Comparison of ENCODE assay signal across 19 mouse cellular contexts in the genomic region with DNA sequence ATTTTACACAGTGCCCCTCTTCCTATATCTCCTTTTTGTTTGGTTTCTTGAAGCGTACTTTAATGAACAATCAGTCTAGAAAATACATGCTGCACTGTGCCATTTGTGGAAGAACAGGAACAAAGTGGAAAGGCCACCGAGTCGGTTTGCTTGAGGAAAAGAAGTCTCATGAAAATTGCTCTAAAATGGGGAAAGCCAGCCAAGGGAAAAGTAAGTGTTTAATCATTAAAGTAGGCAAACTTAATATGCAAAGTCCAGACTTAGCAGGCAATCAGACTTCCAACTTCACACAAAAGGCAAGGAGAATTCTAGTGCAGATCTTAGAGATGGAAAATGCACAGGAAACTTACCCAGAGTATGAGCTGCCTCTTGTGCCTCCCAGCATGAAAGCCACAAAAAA.
"Had no signal": no experiment of that assay in that cellular context is flagged by ENCODE, and none has a peak within 500 bp of the region (broad histone marks: within the 10 kb centered on the region; RNA-seq: fewer than 3 reads in every experiment).

No protein-coding gene starts in this region.

- H3K36me3 ChIP-seq: intestine, embryonic 15.5 days; limb, embryonic 12.5 days; limb, embryonic 15.5 days; midbrain, embryonic 12.5 days; midbrain, embryonic 15.5 days; neural tube, embryonic 12.5 days; neural tube, embryonic 15.5 days; stomach, embryonic 15.5 days had no signal

- H3K9me3 ChIP-seq: intestine, embryonic 15.5 days; limb, embryonic 12.5 days; limb, embryonic 15.5 days; midbrain, embryonic 12.5 days; midbrain, embryonic 15.5 days; neural tube, embryonic 12.5 days; neural tube, embryonic 15.5 days; stomach, embryonic 15.5 days had no signal

- DNase-seq: left cerebral cortex, postnatal 4 days; liver, postnatal 0 days; lung, embryonic 14.5 days; retina, postnatal 1 day; right cerebral cortex, postnatal 25 days; spleen, adult 18-20 months; thymus, postnatal 25 days had no signal

- H3K4me1 ChIP-seq: intestine, embryonic 15.5 days; limb, embryonic 12.5 days; limb, embryonic 15.5 days; midbrain, embryonic 12.5 days; midbrain, embryonic 15.5 days; neural tube, embryonic 12.5 days; neural tube, embryonic 15.5 days; stomach, embryonic 15.5 days had no signal

- H3K4me3 ChIP-seq: intestine, embryonic 15.5 days; limb, embryonic 12.5 days; limb, embryonic 15.5 days; midbrain, embryonic 12.5 days; midbrain, embryonic 15.5 days; neural tube, embryonic 12.5 days; neural tube, embryonic 15.5 days; stomach, embryonic 15.5 days had no signal

- ATAC-seq: intestine, embryonic 15.5 days; liver, postnatal 0 days; lung, postnatal 0 days; midbrain, embryonic 15.5 days had no signal

- H3K9ac ChIP-seq: intestine, embryonic 15.5 days; limb, embryonic 12.5 days; limb, embryonic 15.5 days; liver, embryonic 14.5 days; liver, postnatal 0 days; lung, embryonic 14.5 days; midbrain, embryonic 12.5 days; midbrain, embryonic 15.5 days; neural tube, embryonic 12.5 days; neural tube, embryonic 15.5 days; stomach, embryonic 15.5 days had no signal

- H3K27me3 ChIP-seq: intestine, embryonic 15.5 days; limb, embryonic 12.5 days; limb, embryonic 15.5 days; midbrain, embryonic 12.5 days; midbrain, embryonic 15.5 days; neural tube, embryonic 12.5 days; neural tube, embryonic 15.5 days; stomach, embryonic 15.5 days had no signal

- H3K27ac ChIP-seq: intestine, embryonic 15.5 days; limb, embryonic 12.5 days; limb, embryonic 15.5 days; liver, embryonic 14.5 days; macrophage; midbrain, embryonic 12.5 days; midbrain, embryonic 15.5 days; neural tube, embryonic 12.5 days; neural tube, embryonic 15.5 days; stomach, embryonic 15.5 days had no signal

- H3K4me2 ChIP-seq: intestine, embryonic 15.5 days; limb, embryonic 12.5 days; limb, embryonic 15.5 days; liver, embryonic 11.5 days; lung, embryonic 14.5 days; midbrain, embryonic 12.5 days; midbrain, embryonic 15.5 days; neural tube, embryonic 12.5 days; neural tube, embryonic 15.5 days; stomach, embryonic 15.5 days had no signal
